Mouse (Mus musculus) megakaryocyte, embryonic 14.5 days (primary cell): Measurements from ENCODE around the gene Anp32e.

ENCODE experiments used
- FLI1 ChIP-seq: IDR thresholded peaks from 2 replicates; pipeline ENCODE4 v1.6.1; 2012; ENCODE audit warnings: low read length, inconsistent platforms, mixed read lengths
- GATA1 ChIP-seq: IDR thresholded peaks from 3 replicates; pipeline ENCODE4 v1.6.1; 2012; ENCODE audit warnings: mixed read lengths, low read length, inconsistent platforms, borderline replicate concordance

DNA sequence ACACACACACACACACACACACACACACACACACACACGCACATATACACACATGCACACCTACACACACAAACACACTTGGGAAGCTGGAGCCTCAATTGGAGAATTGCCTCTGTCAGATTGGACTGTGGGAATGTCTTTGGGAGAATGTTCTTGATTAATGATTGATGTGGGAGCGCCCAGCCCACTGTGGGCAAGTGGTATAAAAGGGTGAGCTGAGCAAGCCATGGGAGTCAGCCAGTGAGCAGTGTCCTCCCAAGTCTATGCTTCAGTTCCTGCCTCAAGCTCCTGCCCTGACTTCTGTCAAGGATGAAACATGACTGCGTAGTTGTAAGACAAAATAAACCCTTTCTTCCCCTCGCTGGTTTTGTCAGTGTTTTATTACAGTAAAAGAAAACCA is 41.5 kb upstream of the Anp32e start:
- TF ChIP-seq GATA1 (no peak), FLI1 (no peak)
